ENCODE assay signal across 22 mouse cellular contexts in genomic region chr13:96377883-96378282, GRCm38 (mm10).
"Had no signal": no experiment of that assay in that cellular context is flagged by ENCODE, and none has a peak within 500 bp of the region (broad histone marks: within the 10 kb centered on the region; RNA-seq: fewer than 3 reads in every experiment).

No protein-coding gene starts in this region.

- H3K9ac ChIP-seq: heart, embryonic 13.5 days; heart, embryonic 15.5 days; hindbrain, embryonic 13.5 days; hindbrain, embryonic 15.5 days; intestine, embryonic 15.5 days; kidney, embryonic 15.5 days; limb, embryonic 12.5 days; liver, embryonic 13.5 days had no signal

- DNase-seq: gastrocnemius, postnatal 10 days; heart, adult 2 months; kidney, adult 2 months; kidney, adult 9 months; kidney, postnatal 14 days; kidney, postnatal 36 days; liver; liver, embryonic 13.5 days had no signal

- H3K27me3 ChIP-seq: heart, embryonic 13.5 days; heart, embryonic 15.5 days; hindbrain, embryonic 13.5 days; hindbrain, embryonic 15.5 days; intestine, embryonic 15.5 days; kidney, embryonic 15.5 days; limb, embryonic 12.5 days; liver, embryonic 13.5 days had no signal

- H3K9me3 ChIP-seq: heart, embryonic 13.5 days; heart, embryonic 15.5 days; hindbrain, embryonic 13.5 days; hindbrain, embryonic 15.5 days; intestine, embryonic 15.5 days; kidney, embryonic 15.5 days; limb, embryonic 10.5 days; limb, embryonic 12.5 days; liver, embryonic 13.5 days had no signal

- H3K27ac ChIP-seq: heart, adult 2 months; heart, embryonic 13.5 days; heart, embryonic 15.5 days; hindbrain, embryonic 13.5 days; hindbrain, embryonic 15.5 days; hindbrain, postnatal 0 days; intestine, embryonic 15.5 days; kidney, embryonic 15.5 days; kidney, postnatal 0 days; layer of hippocampus, adult 2 months; left cerebral cortex, adult 2 months; limb, embryonic 10.5 days; limb, embryonic 12.5 days; liver, embryonic 13.5 days had no signal

- H3K4me3 ChIP-seq: heart, adult 2 months; heart, embryonic 13.5 days; heart, embryonic 15.5 days; hindbrain, embryonic 13.5 days; hindbrain, embryonic 15.5 days; intestine, embryonic 15.5 days; kidney, embryonic 15.5 days; layer of hippocampus, adult 2 months; left cerebral cortex, adult 2 months; limb, embryonic 10.5 days; limb, embryonic 12.5 days; liver, embryonic 13.5 days had no signal

- H3K4me1 ChIP-seq: heart, embryonic 13.5 days; heart, embryonic 15.5 days; hindbrain, embryonic 13.5 days; hindbrain, embryonic 15.5 days; intestine, embryonic 15.5 days; kidney, embryonic 15.5 days; limb, embryonic 10.5 days; limb, embryonic 12.5 days; liver, embryonic 13.5 days had no signal

- ATAC-seq: hindbrain, postnatal 0 days; inflammation-experienced regulatory T-cells, adult 6 months; intestine, embryonic 15.5 days; intestine, postnatal 0 days had no signal

- H3K36me3 ChIP-seq: heart, embryonic 13.5 days; heart, embryonic 15.5 days; hindbrain, embryonic 13.5 days; hindbrain, embryonic 15.5 days; intestine, embryonic 15.5 days; kidney, embryonic 15.5 days; limb, embryonic 10.5 days; limb, embryonic 12.5 days; liver, embryonic 13.5 days had no signal
